Mouse (Mus musculus): ENCODE measurements around the gene Eif4e. TPM values are rescaled to one million over a fixed set of nuclear protein-coding genes. Genes with fewer than 3 reads are reported as not detected.

Gene Eif4e
- total and polyA plus RNA-seq, 2 experiments, result 12.8 to 18.2 TPM

DNA sequence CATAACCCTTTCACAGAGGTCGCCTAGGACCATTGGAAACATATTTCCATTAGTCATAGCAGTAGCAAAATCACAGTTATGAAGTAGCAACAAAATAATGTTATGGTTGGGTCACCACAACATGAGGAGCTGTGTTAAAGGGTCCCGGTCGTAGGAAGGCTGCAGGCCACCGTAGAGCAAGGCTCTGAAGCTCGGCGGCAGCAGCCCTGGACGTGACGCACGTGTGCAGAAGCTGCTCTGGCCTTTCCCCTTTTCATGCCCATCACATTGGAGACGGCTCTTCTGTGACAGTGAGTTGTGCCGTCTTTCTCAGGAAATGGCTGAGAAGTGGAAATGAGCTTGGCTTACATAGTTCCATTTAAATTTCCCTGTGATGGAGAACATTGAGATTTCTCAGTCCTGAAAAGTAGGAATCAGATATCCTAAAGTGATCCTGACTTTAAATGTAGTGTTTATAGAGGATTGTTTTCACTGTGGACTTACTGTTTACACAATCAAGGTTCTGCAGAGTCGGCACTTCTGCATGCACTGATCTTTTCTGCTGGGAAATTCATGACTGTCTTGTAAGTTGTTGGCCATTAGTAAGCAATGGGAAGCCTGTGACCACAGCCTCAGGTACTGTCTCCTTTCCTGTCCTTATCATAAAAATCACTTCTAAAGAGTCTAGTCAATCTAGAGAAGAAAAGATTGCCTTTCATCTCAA is 5.7 kb downstream of the Eif4e start:
- H3K27ac ChIP-seq (replicated peaks; ENCODE audit: insufficient read depth, low read depth, low read length), result no peak overlapping the region
- H3K79me2 ChIP-seq (ENCODE audit: control insufficient read depth, insufficient read depth, low read length), result peaks cover 25% of the 10 kb centered on the region; the same call in 1 of the 2 replicates
- peak; percentile 43 for DNase-seq (ENCODE audit: extremely low read depth, low read depth, low spot score)
- H3K9ac ChIP-seq (ENCODE audit: low read depth, low read length), result no peak overlapping the region
- 17% methylated on average over 12 of the region's 12 CpGs for WGBS
- H3K36me3 ChIP-seq (ENCODE audit: control insufficient read depth, insufficient read depth, low read length), result no peaks in the 10 kb centered on the region
- TF ChIP-seq POLR2A (IDR thresholded peaks at IDR 0.05; ENCODE audit: extremely low read depth, insufficient read depth, low read length), result no peak
- no peaks in the 10 kb centered on the region for H3K27me3 ChIP-seq (ENCODE audit: control insufficient read depth, insufficient read depth, low read length)
- H3K4me1 ChIP-seq (ENCODE audit: control insufficient read depth, insufficient read depth, low read length), result peaks cover 16% of the 10 kb centered on the region
- no peak overlapping the region for H3K4me3 ChIP-seq (ENCODE audit: insufficient read depth, low read depth, low read length)

- H3K4me1 ChIP-seq (ENCODE audit: control insufficient read depth, insufficient read depth, low read length), result peaks cover 16% of the 10 kb centered on the region
- TF ChIP-seq POLR2A (IDR thresholded peaks at IDR 0.05; ENCODE audit: extremely low read depth, insufficient read depth, low read length), result no peak
- no peak for TF ChIP-seq CTCF (IDR thresholded peaks at IDR 0.05; ENCODE audit: low read depth, low read length)
- H3K27ac ChIP-seq (replicated peaks; ENCODE audit: insufficient read depth, low read depth, low read length), result no peak overlapping the region
- DNase-seq (ENCODE audit: extremely low read depth, low read depth, low spot score), result no peak
- no peak overlapping the region for H3K9ac ChIP-seq (ENCODE audit: low read depth, low read length)
- H3K36me3 ChIP-seq (ENCODE audit: control insufficient read depth, insufficient read depth, low read length), result no peaks in the 10 kb centered on the region
- WGBS, result 60% methylated on average over 2 of the region's 2 CpGs
- H3K27me3 ChIP-seq (ENCODE audit: control insufficient read depth, insufficient read depth, low read length), result no peaks in the 10 kb centered on the region
- no peak overlapping the region for H3K4me3 ChIP-seq (ENCODE audit: insufficient read depth, low read depth, low read length)
- peaks cover 26% of the 10 kb centered on the region; the same call in 1 of the 2 replicates for H3K79me2 ChIP-seq (ENCODE audit: control insufficient read depth, insufficient read depth, low read length)
Observed at GRCm38 (mm10) chr3:138532764-138533163, 6.8 kb downstream of the Eif4e start.

DNA sequence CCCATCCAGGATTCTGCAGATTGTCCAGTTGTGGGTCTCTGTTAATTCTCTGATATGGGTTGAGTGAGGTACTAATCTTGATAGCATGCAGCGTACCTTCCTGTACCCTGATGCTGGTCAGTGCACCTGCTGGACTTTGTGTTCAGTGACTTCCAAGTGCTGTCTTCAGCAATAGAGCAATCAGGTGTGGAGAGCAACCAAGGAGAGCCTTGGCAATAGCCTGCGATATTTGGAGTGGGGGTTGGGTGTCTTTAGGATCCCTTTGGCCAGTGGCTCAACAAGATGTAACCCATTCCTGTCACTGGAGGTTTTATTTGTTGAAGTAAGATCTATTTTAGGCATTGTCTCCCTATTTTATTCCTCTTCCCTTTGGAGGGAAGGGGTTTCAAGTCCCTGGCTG is 10.1 kb downstream of the Eif4e start:
- H3K27ac ChIP-seq (replicated peaks; ENCODE audit: insufficient read depth, low read depth, low read length), result no peak overlapping the region
- TF ChIP-seq CTCF (IDR thresholded peaks at IDR 0.05; ENCODE audit: low read depth, low read length) (no peak), POLR2A (IDR thresholded peaks at IDR 0.05; ENCODE audit: extremely low read depth, insufficient read depth, low read length) (no peak)
- peaks cover 12% of the 10 kb centered on the region for H3K4me1 ChIP-seq (ENCODE audit: control insufficient read depth, insufficient read depth, low read length)

DNA sequence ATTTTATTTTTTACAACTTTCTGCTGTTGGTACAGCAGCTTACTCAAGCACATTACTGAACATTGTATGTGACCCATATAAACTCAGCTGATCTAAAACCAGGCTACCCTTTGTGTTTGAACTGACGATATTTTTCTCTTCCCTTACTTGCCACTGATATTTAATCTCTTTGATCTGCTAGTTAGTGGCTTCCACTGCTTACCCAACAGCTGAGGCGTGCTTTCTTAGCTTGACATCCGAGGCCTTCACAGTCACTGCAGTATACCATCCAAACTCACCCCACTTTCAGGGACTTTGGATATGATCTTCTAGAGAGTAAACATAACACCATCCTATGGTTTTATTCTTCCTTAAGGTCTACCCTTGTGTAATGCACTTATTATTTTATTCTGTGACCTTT is 16.6 kb downstream of the Eif4e start:
- no peak overlapping the region for H3K4me3 ChIP-seq (ENCODE audit: insufficient read depth, low read depth, low read length)
- WGBS, result 46% methylated on average over 3 of the region's 3 CpGs
- no peak overlapping the region for H3K27ac ChIP-seq (replicated peaks; ENCODE audit: insufficient read depth, low read depth, low read length)
- H3K4me1 ChIP-seq (ENCODE audit: control insufficient read depth, insufficient read depth, low read length), result peaks cover 4% of the 10 kb centered on the region
- DNase-seq (ENCODE audit: extremely low read depth, low read depth, low spot score), result no peak
- no peaks in the 10 kb centered on the region; the same call in 1 of the 2 replicates for H3K36me3 ChIP-seq (ENCODE audit: control insufficient read depth, insufficient read depth, low read length)
- H3K27me3 ChIP-seq (ENCODE audit: control insufficient read depth, insufficient read depth, low read length), result no peaks in the 10 kb centered on the region
- TF ChIP-seq POLR2A (IDR thresholded peaks at IDR 0.05; ENCODE audit: extremely low read depth, insufficient read depth, low read length), result no peak
- H3K9ac ChIP-seq (ENCODE audit: low read depth, low read length), result no peak overlapping the region
- H3K79me2 ChIP-seq (ENCODE audit: control insufficient read depth, insufficient read depth, low read length), result peaks cover 19% of the 10 kb centered on the region; the same call in 1 of the 2 replicates

More for the DNA sequence above, 10.1 kb downstream of the Eif4e start:
- H3K27me3 ChIP-seq (ENCODE audit: control insufficient read depth, insufficient read depth, low read length), result no peaks in the 10 kb centered on the region
- no peak overlapping the region for H3K4me3 ChIP-seq (ENCODE audit: insufficient read depth, low read depth, low read length)
- WGBS, result 39% methylated on average over 2 of the region's 2 CpGs
- H3K79me2 ChIP-seq (ENCODE audit: control insufficient read depth, insufficient read depth, low read length), result peaks cover 34% of the 10 kb centered on the region; the same call in 1 of the 2 replicates
- DNase-seq (ENCODE audit: extremely low read depth, low read depth, low spot score), result peak; percentile 66
- no peaks in the 10 kb centered on the region for H3K36me3 ChIP-seq (ENCODE audit: control insufficient read depth, insufficient read depth, low read length)
- no peak overlapping the region for H3K9ac ChIP-seq (ENCODE audit: low read depth, low read length)

- whole genome bisulfite sequencing, result 80% methylated on average over 4 of the region's 4 CpGs
- no peak for TF ChIP-seq CTCF (IDR thresholded peaks at IDR 0.05; ENCODE audit: low read depth, low read length)
- TF ChIP-seq POLR2A (IDR thresholded peaks at IDR 0.05; ENCODE audit: extremely low read depth, insufficient read depth, low read length), result no peak
- H3K27me3 ChIP-seq (ENCODE audit: control insufficient read depth, insufficient read depth, low read length), result no peaks in the 10 kb centered on the region
- no peak overlapping the region for H3K4me3 ChIP-seq (ENCODE audit: insufficient read depth, low read depth, low read length)
- no peak for DNase-seq (ENCODE audit: extremely low read depth, low read depth, low spot score)
- peaks cover 2% of the 10 kb centered on the region for H3K4me1 ChIP-seq (ENCODE audit: control insufficient read depth, insufficient read depth, low read length)
- no peaks in the 10 kb centered on the region; the same call in 1 of the 2 replicates for H3K36me3 ChIP-seq (ENCODE audit: control insufficient read depth, insufficient read depth, low read length)
- H3K27ac ChIP-seq (replicated peaks; ENCODE audit: insufficient read depth, low read depth, low read length), result no peak overlapping the region
- H3K79me2 ChIP-seq (ENCODE audit: control insufficient read depth, insufficient read depth, low read length), result peaks cover 16% of the 10 kb centered on the region; the same call in 1 of the 2 replicates
- no peak overlapping the region for H3K9ac ChIP-seq (ENCODE audit: low read depth, low read length)
Observed at GRCm38 (mm10) chr3:138544117-138544516, 18.1 kb downstream of the Eif4e start.

DNA sequence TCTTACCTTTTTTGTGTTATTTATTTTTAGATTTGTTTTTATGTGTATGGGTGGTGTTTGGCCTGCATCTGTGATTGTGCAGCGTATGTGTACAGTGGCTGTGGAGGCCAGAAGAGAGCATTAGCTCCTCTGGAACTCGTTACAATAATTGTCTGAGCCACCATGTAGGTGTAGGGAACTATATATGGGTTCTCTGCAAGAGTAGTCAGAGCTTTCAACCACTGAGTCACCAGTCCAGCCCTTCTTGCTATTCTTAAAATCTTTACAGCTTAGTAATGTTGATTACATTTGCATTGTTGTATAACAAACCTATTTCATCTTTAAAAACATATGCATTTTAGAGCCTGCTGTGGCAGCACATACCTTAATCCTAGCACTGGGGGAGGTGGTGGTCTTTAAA is 20.7 kb downstream of the Eif4e start:
- H3K9ac ChIP-seq (ENCODE audit: low read depth, low read length), result no peak overlapping the region
- no peaks in the 10 kb centered on the region for H3K27me3 ChIP-seq (ENCODE audit: control insufficient read depth, insufficient read depth, low read length)
- peaks cover 2% of the 10 kb centered on the region; the same call in 1 of the 2 replicates for H3K4me1 ChIP-seq (ENCODE audit: control insufficient read depth, insufficient read depth, low read length)
- 98% methylated on average over 2 of the region's 2 CpGs for whole genome bisulfite sequencing
- H3K36me3 ChIP-seq (ENCODE audit: control insufficient read depth, insufficient read depth, low read length), result peaks cover 17% of the 10 kb centered on the region
- no peak overlapping the region for H3K27ac ChIP-seq (replicated peaks; ENCODE audit: insufficient read depth, low read depth, low read length)
- peaks cover 7% of the 10 kb centered on the region; the same call in 1 of the 2 replicates for H3K79me2 ChIP-seq (ENCODE audit: control insufficient read depth, insufficient read depth, low read length)
- no peak overlapping the region for H3K4me3 ChIP-seq (ENCODE audit: insufficient read depth, low read depth, low read length)
- DNase-seq (ENCODE audit: extremely low read depth, low read depth, low spot score), result no peak
- TF ChIP-seq POLR2A (IDR thresholded peaks at IDR 0.05; ENCODE audit: extremely low read depth, insufficient read depth, low read length) (no peak), CTCF (IDR thresholded peaks at IDR 0.05; ENCODE audit: low read depth, low read length) (no peak)

Data from liver, adult 2 months (tissue).